Mouse (Mus musculus) Muller cell, postnatal 12 days (primary cell): ENCODE measurements at regions not wholly inside any gene's neighbourhood (a gene's known extent, or its start where the extent isn't known, plus 50 kb on each side); places are given as distances from the start of the nearest gene placed in this dataset.

Experiments
- DNase-seq: peaks from one replicate; pipeline ENCODE4 v3.0.0-alpha.2; 2015; ENCODE audit errors: inconsistent ontology term

GRCm38 (mm10) chr19:21030971-21031370 is 77.0 kb upstream of the Tmc1 start:
- no peak for DNase-seq

DNA sequence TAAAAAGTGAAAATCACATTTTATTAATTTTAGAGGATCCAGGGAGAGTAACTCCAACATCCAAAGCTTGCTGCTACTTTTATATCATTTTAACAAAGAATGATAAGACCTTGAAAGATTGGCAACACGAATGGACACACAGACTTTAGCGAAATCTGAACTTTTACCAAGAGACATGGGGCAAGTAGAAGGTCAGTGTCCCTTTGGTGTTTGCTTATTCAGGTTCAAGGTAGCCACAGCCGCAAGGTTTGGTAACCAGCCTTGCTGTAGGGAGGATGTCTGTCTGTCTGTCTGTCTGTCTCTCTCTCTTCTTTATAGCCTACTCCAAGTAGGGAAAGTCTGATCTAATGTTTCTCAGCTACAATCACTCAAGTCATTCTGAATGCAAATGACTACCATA is 75.0 kb upstream of the Tmc1 start:
- DNase-seq = no peak

DNA sequence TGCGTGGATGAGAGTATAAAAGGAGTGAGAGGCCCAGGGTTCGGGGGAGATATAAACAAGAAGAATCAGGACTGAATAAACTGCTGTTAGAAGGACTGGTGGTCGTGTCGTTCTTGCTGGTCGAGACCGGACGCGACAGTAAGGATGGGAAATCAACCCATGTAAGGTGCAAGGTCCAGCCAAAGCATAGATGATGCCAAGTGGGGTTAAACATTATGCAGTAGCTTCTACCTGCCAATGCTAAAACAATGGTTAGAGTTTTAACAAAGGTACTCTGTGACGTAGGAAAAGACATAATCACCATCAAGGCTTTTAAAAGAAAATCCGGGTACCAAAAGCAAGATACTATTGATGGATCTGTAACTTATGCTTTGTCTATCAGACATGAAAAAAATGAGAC is 58.4 kb upstream of the Tmc1 start:
- DNase-seq = no peak

GRCm38 (mm10) chr19:21009607-21010006 is 55.6 kb upstream of the Tmc1 start:
- no peak for DNase-seq

GRCm38 (mm10) chr19:21004411-21004810 is 50.4 kb upstream of the Tmc1 start:
- peak; percentile 21 for DNase-seq
